Mouse (Mus musculus) gastrocnemius, adult 8-10 months (tissue): ENCODE measurements around the gene Haus4. TPM values are rescaled to one million over a fixed set of nuclear protein-coding genes. Genes with fewer than 3 reads are reported as not detected.

Source experiments
- DNase-seq, 2 experiments: peaks; one replicate each; pipeline ENCODE4 v3.0.0; 2022; ENCODE audit warnings: low spot score in 2 of 2
- total RNA-seq, 4 experiments: library from RNA; stranded (reverse); gene quantifications; 2 replicates each; pipeline ENCODE4 v1.2.4; 2022

The Haus4 gene
- total RNA-seq, 4 experiments from 2014 or later = 1.6 to 3.5 (median 3.1) TPM

DNA sequence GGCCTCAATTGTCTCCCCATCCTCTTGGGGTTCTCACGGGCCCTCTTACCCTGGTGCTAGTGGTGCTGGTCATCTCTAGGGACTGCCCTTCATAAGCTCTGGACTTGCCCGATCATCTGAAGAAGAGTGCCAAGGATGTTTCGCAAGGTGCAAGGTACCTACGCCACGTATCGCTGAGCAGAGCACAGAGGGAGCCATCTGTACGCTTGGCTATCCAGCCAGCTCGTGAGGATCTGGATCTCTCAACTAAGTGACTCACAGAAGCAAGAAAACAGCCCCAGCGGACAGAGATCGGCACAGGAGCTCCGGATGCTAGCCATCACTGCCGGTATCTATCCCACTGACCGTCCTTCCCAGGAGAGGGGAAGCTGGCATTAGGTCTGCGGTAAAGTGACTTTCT lies 57.7 kb downstream of the Haus4 start:
- DNase-seq = no peak

DNA sequence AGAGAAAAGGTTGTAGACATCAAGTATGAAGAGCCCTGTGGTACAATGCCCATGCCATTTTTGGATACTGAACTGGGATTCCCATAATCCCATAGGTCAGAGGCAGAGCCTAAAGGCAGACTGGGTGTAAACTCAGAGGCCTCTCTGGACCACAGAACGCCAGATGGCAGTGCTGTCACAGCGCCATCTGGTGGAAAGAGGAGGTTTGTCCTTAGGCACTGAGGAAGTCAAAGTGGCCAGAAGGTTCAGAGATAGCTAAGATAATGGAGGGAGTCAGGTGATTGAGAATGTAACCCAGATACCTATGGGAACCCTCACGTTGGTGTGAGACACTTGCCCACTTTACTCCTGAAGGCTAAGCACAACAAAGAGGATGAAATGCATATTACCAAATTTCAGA lies 60.2 kb downstream of the Haus4 start:
- DNase-seq = peak in 1 of 2 experiments; percentile 30

DNA sequence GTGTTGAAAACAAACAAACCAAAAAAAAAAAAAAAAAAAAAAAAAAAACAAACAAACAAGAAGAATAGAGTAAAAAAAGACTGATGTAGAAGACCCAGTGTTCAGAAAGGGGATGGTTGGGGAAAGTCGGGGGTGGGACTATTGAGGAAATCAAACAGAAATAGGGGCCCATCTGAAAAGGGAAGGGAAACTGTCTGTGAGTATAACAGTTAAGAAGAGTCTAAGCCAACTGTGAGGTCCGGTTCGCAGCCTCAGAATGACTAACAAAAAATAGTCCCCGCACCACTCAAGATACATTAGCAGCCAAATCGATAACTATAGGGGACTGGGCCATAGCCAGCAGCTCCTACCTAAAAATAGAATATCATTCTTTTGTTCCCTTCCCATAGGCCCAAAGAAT lies 61.2 kb downstream of the Haus4 start:
- no peak for DNase-seq

DNA sequence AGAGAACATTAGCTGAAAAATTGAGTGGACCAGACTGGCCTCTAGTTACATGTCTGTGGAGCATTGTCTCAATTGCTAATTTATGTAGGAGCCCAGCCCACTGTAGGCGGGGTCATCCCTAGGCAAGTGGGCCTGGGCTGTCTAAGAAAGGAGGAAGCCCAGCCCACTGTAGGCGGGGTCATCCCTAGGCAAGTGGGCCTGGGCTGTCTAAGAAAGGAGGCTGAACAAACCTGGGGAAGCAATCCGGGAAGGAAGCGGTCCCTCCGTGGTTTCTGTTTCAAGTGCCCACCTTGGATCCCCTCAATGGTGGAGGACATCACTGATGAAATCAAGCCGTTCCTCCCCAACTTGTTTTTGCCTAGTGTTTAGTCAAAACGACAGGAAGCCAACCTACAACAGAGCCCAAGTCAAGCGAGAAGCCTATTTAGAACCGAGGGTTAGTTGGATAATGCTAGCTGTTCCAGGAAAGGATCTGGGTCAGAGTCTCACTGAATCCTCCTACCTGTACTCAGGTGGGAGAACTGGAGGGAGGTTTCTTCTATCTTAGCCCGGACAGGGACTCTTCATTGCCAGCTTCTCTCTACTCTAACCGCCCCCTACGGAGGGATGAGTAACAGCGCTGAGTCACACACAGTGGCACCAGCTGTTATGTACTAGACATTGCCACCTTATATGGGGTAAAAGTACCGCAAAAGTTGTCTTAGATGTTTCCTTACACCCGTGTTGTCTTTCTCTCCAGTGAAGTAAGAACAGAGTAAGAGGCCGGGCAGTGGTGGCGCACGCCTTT lies 61.9 kb downstream of the Haus4 start:
- DNase-seq = no peak

Other genes with a start within 250 kb of the Haus4 start
- gene Oxa1l, start 193.8 kb downstream of the Haus4 start, total RNA-seq = 10 to 100 TPM; 39.6 to 46.8 (median 44.1) TPM
- 1 to 10 TPM in 2 of 4 experiments, under 1 TPM in 2; 0.46 to 1.9 (median 0.89) TPM for gene Slc7a7, start 136.8 kb downstream of the Haus4 start, total RNA-seq
- gene Mrpl52, start 127.7 kb downstream of the Haus4 start, total RNA-seq = 100 to 1,000 TPM; 104 to 126 (median 117) TPM
- gene Mmp14, start 123.0 kb downstream of the Haus4 start, total RNA-seq = 1 to 10 TPM; 2.8 to 6.3 (median 3.7) TPM
- gene Lrp10, start 90.5 kb downstream of the Haus4 start, total RNA-seq = 10 to 100 TPM; 23.5 to 34.0 (median 29.5) TPM
- not detected for gene Rem2, start 78.5 kb downstream of the Haus4 start, total RNA-seq
- gene Prmt5, start 37.1 kb downstream of the Haus4 start, total RNA-seq = 10 to 100 TPM; 31.0 to 35.9 (median 32.5) TPM
- gene Ajuba, start 22.9 kb upstream of the Haus4 start, total RNA-seq = 1 to 10 TPM in 2 of 4 experiments, under 1 TPM in 2; 0.87 to 1.8 (median 1.3) TPM
- 1 to 10 TPM; 2.0 to 2.8 (median 2.6) TPM for gene 4931414P19Rik, start 51.4 kb upstream of the Haus4 start, total RNA-seq
- 100 to 1,000 TPM; 183 to 192 (median 187) TPM for gene Psmb5, start 63.4 kb upstream of the Haus4 start, total RNA-seq
- not detected for gene Psmb11, start 66.8 kb upstream of the Haus4 start, total RNA-seq
- gene Gm17606, start 86.3 kb upstream of the Haus4 start, total RNA-seq = not detected
- under 1 TPM in 2 of 4 experiments, not detected in 2; 0.08 to 0.12 TPM for gene Cdh24, start 86.7 kb upstream of the Haus4 start, total RNA-seq
- gene 1700123O20Rik, start 131.6 kb upstream of the Haus4 start, total RNA-seq = 1 to 10 TPM; 7.1 to 9.4 (median 8.0) TPM
- gene Acin1, start 132.3 kb upstream of the Haus4 start, total RNA-seq = 10 to 100 TPM; 46.2 to 72.1 (median 55.9) TPM
- gene Gm29776, start 144.2 kb upstream of the Haus4 start, total RNA-seq = not detected
- not detected for gene Cebpe, start 157.6 kb upstream of the Haus4 start, total RNA-seq
- 10 to 100 TPM; 11.3 to 17.4 (median 12.2) TPM for gene Slc7a8, start 227.3 kb upstream of the Haus4 start, total RNA-seq